9 mouse cellular contexts compared by ENCODE assay signal in genomic region chr15:102722500-102722931, GRCm38 (mm10). TPM values are rescaled to one million over a fixed set of nuclear protein-coding genes. Genes with fewer than 3 reads are reported as not detected.
A peak's percentile ranks its signal among the peaks of the same experiment; 100 is the strongest.
DNase-seq lines count a peak whose midpoint lies in the region; ATAC-seq lines count a peak whose summit lies in the region.
"Had no signal": no experiment of that assay in that cellular context is flagged by ENCODE, and none has a peak within 500 bp of the region (broad histone marks: within the 10 kb centered on the region; RNA-seq: fewer than 3 reads in every experiment).

No protein-coding gene starts in this region.

- H3K36me3 ChIP-seq in heart, embryonic 15.5 days = peaks cover 18% of the 10 kb centered on the region
- H3K36me3 ChIP-seq in embryonic facial prominence, embryonic 15.5 days = peaks cover 20% of the 10 kb centered on the region
- H3K36me3 ChIP-seq in limb, embryonic 10.5 days = peaks cover 14% of the 10 kb centered on the region
- H3K36me3 ChIP-seq in midbrain, embryonic 14.5 days (ENCODE audit: control insufficient read depth, insufficient read depth, low read length) = peaks cover 18% of the 10 kb centered on the region

- WGBS in heart, embryonic 15.5 days = 26% methylated on average over 4 of the region's 4 CpGs
- 36% methylated on average over 4 of the region's 4 CpGs for WGBS in embryonic facial prominence, embryonic 15.5 days
- 69% methylated on average over 4 of the region's 4 CpGs for WGBS in limb, embryonic 10.5 days
- 41% methylated on average over 4 of the region's 4 CpGs for WGBS in midbrain, embryonic 14.5 days

- peak; percentile 55 for ATAC-seq in heart, embryonic 15.5 days (replicated peaks; ENCODE audit: insufficient number of reproducible peaks, insufficient read depth, low FRiP score, low read depth)
- peak; percentile 31 for ATAC-seq in embryonic facial prominence, embryonic 15.5 days (ENCODE audit: insufficient number of reproducible peaks, low FRiP score, low TSS enrichment, low read depth)
- ATAC-seq in midbrain, embryonic 14.5 days (ENCODE audit: low FRiP score, low TSS enrichment) = peak; percentile 60

- peak overlapping the region; percentile 79 for H3K4me3 ChIP-seq in heart, embryonic 15.5 days
- peak overlapping the region; percentile 61 for H3K4me3 ChIP-seq in embryonic facial prominence, embryonic 15.5 days (replicated peaks)
- H3K4me3 ChIP-seq in limb, embryonic 10.5 days = peak overlapping the region; percentile 72
- H3K4me3 ChIP-seq in midbrain, embryonic 14.5 days (replicated peaks; ENCODE audit: low read depth, low read length) = peak overlapping the region; percentile 28

- peak overlapping the region; percentile 58 for H3K4me2 ChIP-seq in heart, embryonic 15.5 days
- peak overlapping the region; percentile 44 for H3K4me2 ChIP-seq in embryonic facial prominence, embryonic 15.5 days (replicated peaks)
- peak overlapping the region; percentile 56 for H3K4me2 ChIP-seq in midbrain, embryonic 14.5 days (ENCODE audit: low read length)

- no peaks in the 10 kb centered on the region for H3K9me3 ChIP-seq in heart, embryonic 15.5 days (replicated peaks)
- H3K9me3 ChIP-seq in embryonic facial prominence, embryonic 15.5 days (replicated peaks) = no peaks in the 10 kb centered on the region
- H3K9me3 ChIP-seq in limb, embryonic 10.5 days (replicated peaks) = no peaks in the 10 kb centered on the region
- H3K9me3 ChIP-seq in midbrain, embryonic 14.5 days (ENCODE audit: control insufficient read depth, low read length) = no peaks in the 10 kb centered on the region

- no peak for DNase-seq in heart, adult 8-10 months (ENCODE audit: low spot score)
- no peak for DNase-seq in limb, embryonic 10.5 days (ENCODE audit: low spot score)
- no peak for DNase-seq in midbrain, embryonic 14.5 days
- DNase-seq in gastrocnemius, postnatal 10 days = no peak
- no peak for DNase-seq in layer of hippocampus, adult 9-11 months
- DNase-seq in gastrocnemius, postnatal 25 days = no peak

- H3K27me3 ChIP-seq in heart, embryonic 15.5 days = no peaks in the 10 kb centered on the region
- no peaks in the 10 kb centered on the region for H3K27me3 ChIP-seq in embryonic facial prominence, embryonic 15.5 days
- H3K27me3 ChIP-seq in limb, embryonic 10.5 days (ENCODE audit: low read depth, poor library complexity, severe bottlenecking) = no peaks in the 10 kb centered on the region
- no peaks in the 10 kb centered on the region for H3K27me3 ChIP-seq in midbrain, embryonic 14.5 days (ENCODE audit: control insufficient read depth, insufficient read depth, low read length)

- H3K4me1 ChIP-seq in heart, embryonic 15.5 days (replicated peaks) = peaks cover 22% of the 10 kb centered on the region
- peaks cover 24% of the 10 kb centered on the region for H3K4me1 ChIP-seq in embryonic facial prominence, embryonic 15.5 days
- H3K4me1 ChIP-seq in limb, embryonic 10.5 days = peaks cover 14% of the 10 kb centered on the region
- peaks cover 7% of the 10 kb centered on the region for H3K4me1 ChIP-seq in midbrain, embryonic 14.5 days (ENCODE audit: control insufficient read depth, insufficient read depth, low read length)

- H3K27ac ChIP-seq in heart, embryonic 15.5 days = peak overlapping the region; percentile 93
- H3K27ac ChIP-seq in embryonic facial prominence, embryonic 15.5 days (replicated peaks) = peak overlapping the region; percentile 76
- peak overlapping the region; percentile 46; the same call in 1 of the 2 replicates for H3K27ac ChIP-seq in limb, embryonic 10.5 days
- H3K27ac ChIP-seq in midbrain, embryonic 14.5 days (replicated peaks; ENCODE audit: low read depth, low read length) = no peak overlapping the region
- H3K27ac ChIP-seq: macrophage had no signal

- no peak overlapping the region for H3K9ac ChIP-seq in heart, embryonic 15.5 days
- H3K9ac ChIP-seq in embryonic facial prominence, embryonic 15.5 days = no peak overlapping the region
- no peak overlapping the region for H3K9ac ChIP-seq in midbrain, embryonic 14.5 days (replicated peaks; ENCODE audit: low read length)

RNA-seq across cellular contexts. Expression of gene Calcoco1, which starts 0.5 kb away (rescaled TPM):
- polyA plus RNA-seq in heart, embryonic 15.5 days (2015; fragmentation: Nextera tagmentation; extraction: Ambion mirVana) = 62.8 and 79.1 TPM in 2 replicates
- 100 to 1,000 TPM; 117 to 143 (median 127) TPM for total RNA-seq in heart, adult 8-10 months (2022)
- 67.2 and 69.0 TPM in 2 replicates for polyA plus RNA-seq in embryonic facial prominence, embryonic 15.5 days (2015; fragmentation: Nextera tagmentation; extraction: Ambion mirVana)
- 26.3 and 33.5 TPM in 2 replicates for polyA plus RNA-seq in limb, embryonic 10.5 days (2016; fragmentation: Nextera tagmentation; extraction: Ambion mirVana)
- polyA plus RNA-seq in midbrain, embryonic 14.5 days (2014; fragmentation: Nextera tagmentation; extraction: Ambion mirVana) = 30.6 and 36.5 TPM in 2 replicates
- total RNA-seq in gastrocnemius, postnatal 10 days (2021) = 10 to 100 TPM; 45.0 to 51.1 TPM
- total RNA-seq in gastrocnemius, postnatal 25 days (2021) = 10 to 100 TPM; 58.1 to 58.3 TPM

RNA-seq across cellular contexts. Expression of gene Atp5g2, which starts 50.4 kb away (rescaled TPM):
- polyA plus RNA-seq in heart, embryonic 15.5 days (2015; fragmentation: Nextera tagmentation; extraction: Ambion mirVana) = 58.1 and 78.1 TPM in 2 replicates
- total RNA-seq in heart, adult 8-10 months (2022) = 10 to 100 TPM; 21.1 to 79.9 (median 33.0) TPM
- 59.0 and 65.5 TPM in 2 replicates for polyA plus RNA-seq in embryonic facial prominence, embryonic 15.5 days (2015; fragmentation: Nextera tagmentation; extraction: Ambion mirVana)
- polyA plus RNA-seq in limb, embryonic 10.5 days (2016; fragmentation: Nextera tagmentation; extraction: Ambion mirVana) = 61.8 and 74.3 TPM in 2 replicates
- 69.8 and 72.3 TPM in 2 replicates for polyA plus RNA-seq in midbrain, embryonic 14.5 days (2014; fragmentation: Nextera tagmentation; extraction: Ambion mirVana)
- 10 to 100 TPM; 34.2 to 41.1 TPM for total RNA-seq in gastrocnemius, postnatal 10 days (2021)
- total RNA-seq in gastrocnemius, postnatal 25 days (2021) = 10 to 100 TPM; 28.6 to 29.3 TPM

Comparison
In these comparisons a context has a peak if more than half of its experiments do, and no peak if none do; other contexts are left out.
1. H3K4me3 ChIP-seq: peak in every context shown above with its lines; median percentile 79 in heart, embryonic 15.5 days; 72 in limb, embryonic 10.5 days; 61 in embryonic facial prominence, embryonic 15.5 days; 28 in midbrain, embryonic 14.5 days.